8 mouse cellular contexts compared by ENCODE assay signal in the genomic region with DNA sequence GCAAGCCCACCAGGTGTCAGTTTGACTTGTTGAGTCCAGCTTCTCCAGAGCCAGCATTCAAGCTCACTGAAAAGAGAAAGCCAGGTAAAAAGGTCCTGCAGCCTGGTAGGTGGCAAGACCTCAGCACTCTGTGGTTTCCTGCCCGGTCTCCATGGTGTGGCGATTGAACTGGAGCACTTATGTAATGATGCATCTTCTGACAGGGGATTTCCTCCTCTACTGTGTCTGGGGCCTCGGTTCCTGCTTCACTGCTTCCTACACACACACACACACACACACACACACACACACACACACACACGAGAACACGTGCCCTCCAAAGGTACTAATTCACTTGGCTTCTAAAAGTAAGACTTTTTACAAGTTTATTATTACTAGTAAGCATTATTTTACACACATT. TPM values are rescaled to one million over a fixed set of nuclear protein-coding genes. Genes with fewer than 3 reads are reported as not detected.
DNase-seq lines count a peak whose midpoint lies in the region; ATAC-seq and TF ChIP-seq lines count a peak whose summit lies in the region.

No protein-coding gene starts in this region.

- peak overlapping the region; percentile 70 for H3K4me2 ChIP-seq in CH12.LX (ENCODE audit: insufficient read depth, low read depth, poor library complexity, severe bottlenecking)
- H3K4me2 ChIP-seq in heart, embryonic 13.5 days: peak overlapping the region; percentile 86
- peak overlapping the region; percentile 75 for H3K4me2 ChIP-seq in liver, postnatal 0 days (ENCODE audit: low read depth, low read length)
- H3K4me2 ChIP-seq in midbrain, embryonic 16.5 days (ENCODE audit: low read length): no peak overlapping the region

- peak; percentile 28; the same call in 1 of the 2 replicates for TF ChIP-seq POLR2A in CH12.LX (IDR thresholded peaks at IDR 0.05; ENCODE audit: low read depth, low read length)

- in situ Hi-C loops in CH12.LX (cut with MboI; ENCODE audit: low pct_ligation_motif_present, low pct_unique_long_range_greater_than_20kb, low sequenced_read_pairs): no loop called here

- H3K27ac ChIP-seq in CH12.LX (ENCODE audit: insufficient read depth, low read depth): no peak overlapping the region
- H3K27ac ChIP-seq in heart, embryonic 13.5 days (replicated peaks): 0 out of 2 replicates have a peak overlapping the region, but pooled peaks have one; percentile 5
- H3K27ac ChIP-seq in liver, postnatal 0 days (ENCODE audit: low read depth): peak overlapping the region; percentile 96
- H3K27ac ChIP-seq in midbrain, embryonic 16.5 days (ENCODE audit: low read length): no peak overlapping the region

- WGBS in heart, embryonic 13.5 days: 65% methylated on average over 5 of the region's 5 CpGs
- WGBS in liver, postnatal 0 days (ENCODE audit: insufficient replicate concordance): 12% methylated on average over 5 of the region's 5 CpGs
- 65% methylated on average over 5 of the region's 5 CpGs for WGBS in midbrain, embryonic 16.5 days

- peak; percentile 47 for DNase-seq in cerebellum, adult 11 months
- DNase-seq in cerebellum, postnatal 4 days (ENCODE audit: low spot score in 2 of 2): no peak
- peak; percentile 79 for DNase-seq in CH12.LX (ENCODE audit: extremely low read depth)
- DNase-seq in liver, postnatal 0 days: no peak
- DNase-seq in thymus, adult 18-20 months: peak; percentile 46 to 79
- no peak for DNase-seq in urinary bladder, postnatal 10 days (ENCODE audit: low spot score)

- peaks cover 19% of the 10 kb centered on the region for H3K79me2 ChIP-seq in CH12.LX (replicated peaks; ENCODE audit: control insufficient read depth, extremely low read depth, insufficient read depth, poor library complexity, severe bottlenecking)

- TF ChIP-seq CTCF in CH12.LX (conservative IDR thresholded peaks at IDR 0.05 in 1 of 2, IDR thresholded peaks at IDR 0.05 in 1 of 2; ENCODE audit: low read depth in 2 of 2, low read length in 2 of 2): no peak
- TF ChIP-seq CTCF in liver, postnatal 0 days (IDR thresholded peaks at IDR 0.05; ENCODE audit: low read depth): no peak

- dilution Hi-C loops in CH12.LX (cut with MboI; ENCODE audit: extremely low pct_ligation_motif_present, extremely low pct_unique_long_range_greater_than_20kb, low sequenced_read_pairs): no loop called here

- H3K9ac ChIP-seq in CH12.LX (ENCODE audit: insufficient read depth, low read depth): no peak overlapping the region
- H3K9ac ChIP-seq in heart, embryonic 13.5 days: peak overlapping the region; percentile 95; the same call in 1 of the 2 replicates
- H3K9ac ChIP-seq in liver, postnatal 0 days (replicated peaks): peak overlapping the region; percentile 43
- H3K9ac ChIP-seq in midbrain, embryonic 16.5 days (ENCODE audit: low read depth, low read length): no peak overlapping the region

- TF ChIP-seq EP300 in CH12.LX (IDR thresholded peaks at IDR 0.05; ENCODE audit: low read length): peak; percentile 74
- TF ChIP-seq EP300 in liver, postnatal 0 days (IDR thresholded peaks at IDR 0.05; ENCODE audit: low read depth): no peak

- H3K4me1 ChIP-seq in CH12.LX (ENCODE audit: control insufficient read depth in 1 of 2, insufficient read depth in 2 of 2): peaks cover 8 to 54% of the 10 kb centered on the region in 2 experiments
- peaks cover 55% of the 10 kb centered on the region for H3K4me1 ChIP-seq in heart, embryonic 13.5 days
- H3K4me1 ChIP-seq in liver, postnatal 0 days (ENCODE audit: insufficient read depth): peaks cover 47% of the 10 kb centered on the region
- H3K4me1 ChIP-seq in midbrain, embryonic 16.5 days (ENCODE audit: control insufficient read depth, insufficient read depth, low read length): peaks cover 17% of the 10 kb centered on the region

- H3K9me3 ChIP-seq in CH12.LX (replicated peaks; ENCODE audit: low read length): no peaks in the 10 kb centered on the region
- no peaks in the 10 kb centered on the region for H3K9me3 ChIP-seq in heart, embryonic 13.5 days
- no peaks in the 10 kb centered on the region for H3K9me3 ChIP-seq in liver, postnatal 0 days (ENCODE audit: low read length)
- H3K9me3 ChIP-seq in midbrain, embryonic 16.5 days (replicated peaks; ENCODE audit: control insufficient read depth, low read length, poor library complexity, severe bottlenecking): no peaks in the 10 kb centered on the region

- peak overlapping the region in 2 of 3 experiments; percentile 17 to 20 for H3K4me3 ChIP-seq in CH12.LX (replicated peaks in 1 of 3; ENCODE audit: low read depth in 2 of 3, low read length in 2 of 3, poor library complexity in 1 of 3)
- peak overlapping the region; percentile 77 for H3K4me3 ChIP-seq in heart, embryonic 13.5 days
- H3K4me3 ChIP-seq in liver, postnatal 0 days (ENCODE audit: low read depth, low read length): peak overlapping the region; percentile 90
- H3K4me3 ChIP-seq in midbrain, embryonic 16.5 days (ENCODE audit: low read depth, low read length): no peak overlapping the region

- peaks cover 0 to 4% of the 10 kb centered on the region in 2 experiments for H3K36me3 ChIP-seq in CH12.LX (replicated peaks in 1 of 2; ENCODE audit: control insufficient read depth in 1 of 2, insufficient read depth in 1 of 2, low read length in 1 of 2)
- H3K36me3 ChIP-seq in heart, embryonic 13.5 days: 0 out of 2 replicates have a peak, but pooled peaks cover 5% of the 10 kb centered on the region
- H3K36me3 ChIP-seq in liver, postnatal 0 days (replicated peaks; ENCODE audit: insufficient read depth, low read length): 0 out of 2 replicates have a peak, but pooled peaks cover 8% of the 10 kb centered on the region
- no peaks in the 10 kb centered on the region for H3K36me3 ChIP-seq in midbrain, embryonic 16.5 days (ENCODE audit: control insufficient read depth, insufficient read depth, low read length)

- TF ChIP-seq RAD21 in CH12.LX (IDR thresholded peaks at IDR 0.05; ENCODE audit: low read depth, low read length): no peak

- no peak for ATAC-seq in heart, embryonic 13.5 days (ENCODE audit: extremely low read depth, insufficient number of reproducible peaks, low FRiP score, low TSS enrichment)
- no peak for ATAC-seq in liver, postnatal 0 days
- ATAC-seq in midbrain, embryonic 16.5 days: no peak

- H3K27me3 ChIP-seq in CH12.LX (replicated peaks): no peaks in the 10 kb centered on the region
- H3K27me3 ChIP-seq in heart, embryonic 13.5 days (replicated peaks): no peaks in the 10 kb centered on the region
- H3K27me3 ChIP-seq in liver, postnatal 0 days (ENCODE audit: insufficient read depth, low read length): no peaks in the 10 kb centered on the region
- H3K27me3 ChIP-seq in midbrain, embryonic 16.5 days (ENCODE audit: control insufficient read depth, insufficient read depth, low read depth, low read length): no peaks in the 10 kb centered on the region

TF ChIP-seq in CH12.LX, 34 proteins besides CTCF, POLR2A, EP300 and RAD21 (continues in another document):
- peak; percentile 47; the same call in 1 of the 2 replicates for TF ChIP-seq JUN (IDR thresholded peaks at IDR 0.05; ENCODE audit: insufficient read depth, low read depth, low read length)
- 0 out of 2 replicates have a peak, but pooled peaks have one; percentile 15 for TF ChIP-seq JUND (conservative IDR thresholded peaks at IDR 0.05; ENCODE audit: low read depth, low read length)
- peak; percentile 15; the same call in 1 of the 2 replicates for TF ChIP-seq HCFC1 (IDR thresholded peaks at IDR 0.05; ENCODE audit: low read depth, low read length)
- TF ChIP-seq USF2 (conservative IDR thresholded peaks at IDR 0.05; ENCODE audit: low read depth, low read length): no peak
- no peak for TF ChIP-seq CHD1 (IDR thresholded peaks at IDR 0.05; ENCODE audit: low read depth, low read length)
- TF ChIP-seq ELF1 (IDR thresholded peaks at IDR 0.05; ENCODE audit: low read depth, low read length): peak; percentile 57
- peak; percentile 66 for TF ChIP-seq USF1 (IDR thresholded peaks at IDR 0.05; ENCODE audit: low read depth, low read length)
- TF ChIP-seq MAZ (IDR thresholded peaks at IDR 0.05; ENCODE audit: low read depth, low read length): no peak
- peak; percentile 67 for TF ChIP-seq MXI1 (IDR thresholded peaks at IDR 0.05; ENCODE audit: low read depth, low read length)
- peak; percentile 88 for TF ChIP-seq ETS1 (conservative IDR thresholded peaks at IDR 0.05; ENCODE audit: low read depth, low read length)
- TF ChIP-seq UBTF (IDR thresholded peaks at IDR 0.05; ENCODE audit: low read depth, low read length): no peak
- no peak for TF ChIP-seq ZKSCAN1 (IDR thresholded peaks at IDR 0.05; ENCODE audit: borderline replicate concordance, low read depth, low read length)
- TF ChIP-seq TBP (conservative IDR thresholded peaks at IDR 0.05; ENCODE audit: low read depth, low read length): no peak
- TF ChIP-seq TCF12 (IDR thresholded peaks at IDR 0.05; ENCODE audit: low read depth, low read length): peak; percentile 76
- TF ChIP-seq GABPA (IDR thresholded peaks at IDR 0.05; ENCODE audit: insufficient replicate concordance, low read depth, low read length): no peak
- peak; percentile 88 for TF ChIP-seq RCOR1 (conservative IDR thresholded peaks at IDR 0.05; ENCODE audit: low read depth, low read length)
- peak; percentile 99 for TF ChIP-seq BHLHE40 (IDR thresholded peaks at IDR 0.05; ENCODE audit: low read depth, low read length)
- TF ChIP-seq MEF2A (IDR thresholded peaks at IDR 0.05; ENCODE audit: borderline replicate concordance, low read depth, low read length): peak; percentile 67
- peak; percentile 76 for TF ChIP-seq MAX (IDR thresholded peaks at IDR 0.05; ENCODE audit: low read length)
- TF ChIP-seq ZMIZ1 (IDR thresholded peaks at IDR 0.05; ENCODE audit: low read depth, low read length): no peak
- TF ChIP-seq ZC3H11A (IDR thresholded peaks at IDR 0.05; ENCODE audit: low read depth, low read length): no peak
- no peak for TF ChIP-seq ZNF384 (IDR thresholded peaks at IDR 0.05; ENCODE audit: low read depth, low read length)

RNA-seq across cellular contexts. Expression of gene Susd6, which starts 2.6 kb away (rescaled TPM):
- total RNA-seq in CH12.LX (2012; rRNA removed) (6.4 and 8.7 TPM in 2 replicates), CH12.LX (2014; rRNA removed) (5.6 and 7.8 TPM in 2 replicates)
- polyA plus RNA-seq in CH12.LX (2012; ENCODE audit: insufficient read length, low read depth): 9.5 and 11.0 TPM in 2 replicates
- polyA plus RNA-seq in heart, embryonic 13.5 days (2015; fragmentation: Nextera tagmentation; extraction: Ambion mirVana): 13.6 and 14.3 TPM in 2 replicates
- polyA plus RNA-seq in liver, postnatal 0 days (2015; fragmentation: Nextera tagmentation; extraction: Ambion mirVana): 8.6 and 10.8 TPM in 2 replicates
- 10.4 and 11.0 TPM in 2 replicates for polyA plus RNA-seq in midbrain, embryonic 16.5 days (2015; fragmentation: Nextera tagmentation; extraction: Ambion mirVana)

RNA-seq across cellular contexts. Expression of gene Ccdc177, which starts 32.4 kb away (rescaled TPM):
- total RNA-seq in CH12.LX (2012; rRNA removed): not detected in 2 replicates
- not detected in 2 replicates for total RNA-seq in CH12.LX (2014; rRNA removed)
- not detected in 2 replicates for polyA plus RNA-seq in CH12.LX (2012; ENCODE audit: insufficient read length, low read depth)
- polyA plus RNA-seq in heart, embryonic 13.5 days (2015; fragmentation: Nextera tagmentation; extraction: Ambion mirVana): 0.03 TPM in 1 of 2 replicates, not detected in the other
- polyA plus RNA-seq in liver, postnatal 0 days (2015; fragmentation: Nextera tagmentation; extraction: Ambion mirVana): not detected in 2 replicates
- polyA plus RNA-seq in midbrain, embryonic 16.5 days (2015; fragmentation: Nextera tagmentation; extraction: Ambion mirVana): 3.8 and 3.9 TPM in 2 replicates

Comparison
In these comparisons a context has a peak if more than half of its experiments do, and no peak if none do; other contexts are left out.
1. DNase-seq: peak in cerebellum, adult 11 months (single experiment), CH12.LX (single experiment) and thymus, adult 18-20 months (2 of 2); none in cerebellum, postnatal 4 days (0 of 2), liver, postnatal 0 days (single experiment) and urinary bladder, postnatal 10 days (single experiment).
2. H3K27ac ChIP-seq: peak in heart, embryonic 13.5 days (single experiment) and liver, postnatal 0 days (single experiment); none in CH12.LX (single experiment) and midbrain, embryonic 16.5 days (single experiment).
3. H3K9ac ChIP-seq: peak in heart, embryonic 13.5 days (single experiment) and liver, postnatal 0 days (single experiment); none in CH12.LX (single experiment) and midbrain, embryonic 16.5 days (single experiment).